Mouse (Mus musculus): ENCODE measurements at regions not wholly inside any gene's neighbourhood (a gene's known extent, or its start where the extent isn't known, plus 50 kb on each side); places are given as distances from the start of the nearest gene placed in this dataset.
A peak's percentile ranks its signal among the peaks of the same experiment; 100 is the strongest.

- DNase-seq (ENCODE audit: low spot score) = peak; percentile 7
Measured at GRCm38 (mm10) chr13:79941549-79942295, 941.5 kb upstream of the Arrdc3 start.
